Mouse (Mus musculus) ES-Bruce4 (cell line): ENCODE measurements around the gene Ppl.

ENCODE experiments used
- CTCF ChIP-seq: IDR thresholded peaks from one replicate; pipeline ENCODE4 v1.8.1; 2011; ENCODE audit warnings: low read depth, low read length
- POLR2A ChIP-seq: IDR thresholded peaks from one replicate; pipeline ENCODE4 v1.8.1; 2011; ENCODE audit warnings: low read length; ENCODE audit not compliant: insufficient read depth

GRCm38 (mm10) chr16:5071974-5072373, 60.2 kb downstream of the Ppl start:
- no peak for TF ChIP-seq CTCF
- TF ChIP-seq POLR2A = no peak
